Mouse (Mus musculus): ENCODE measurements around the gene Mta3.

- no peak for TF ChIP-seq CTCF (conservative IDR thresholded peaks at IDR 0.05; ENCODE audit: insufficient read depth, insufficient read length, low read depth, low read length)
- TF ChIP-seq POLR2A (IDR thresholded peaks at IDR 0.05; ENCODE audit: low read depth, low read length): no peak
Observed at GRCm38 (mm10) chr17:83777462-83778051, 71.6 kb downstream of the Mta3 start.

All from kidney, adult 2 months (tissue).